Mouse (Mus musculus) stomach, postnatal 0 days (tissue): ENCODE results near the gene Dlg5.

ENCODE experiments used
- CTCF ChIP-seq: IDR thresholded peaks from 2 replicates; pipeline ENCODE4 v1.5.1; 2016; ENCODE audit warnings: antibody characterized with exemption, low read depth, mild to moderate bottlenecking, moderate library complexity
- EP300 ChIP-seq: optimal IDR thresholded peaks from 2 replicates; pipeline ENCODE3; 2016; ENCODE audit warnings: antibody characterized with exemption

GRCm38 (mm10) chr14:24249926-24250325 lies 4.2 kb upstream of the Dlg5 start:
- TF ChIP-seq CTCF = no peak
- TF ChIP-seq EP300 = no peak
